Mouse (Mus musculus) bone marrow macrophage, adult 2 months (primary cell): ENCODE results near the gene Best1.

Source experiments
- CTCF ChIP-seq: IDR thresholded peaks from 2 replicates; pipeline ENCODE4 v1.5.1; 2012; ENCODE audit warnings: low read depth, mild to moderate bottlenecking, low read length, moderate library complexity
- POLR2A ChIP-seq: IDR thresholded peaks from 2 replicates; pipeline ENCODE4 v1.6.1; 2012; ENCODE audit warnings: mild to moderate bottlenecking, low read depth, low read length, borderline replicate concordance

- TF ChIP-seq CTCF: no peak
- TF ChIP-seq POLR2A: no peak
Measured at GRCm38 (mm10) chr19:9992011-9992958, 9.1 kb downstream of the Best1 start.
